Mouse (Mus musculus): ENCODE data around the gene Os9. TPM values are rescaled to one million over a fixed set of nuclear protein-coding genes. Genes with fewer than 3 reads are reported as not detected.

Os9 gene
- total and polyA plus RNA-seq, 3 experiments, result 42.4 to 60.4 TPM; not detected in 1

DNA sequence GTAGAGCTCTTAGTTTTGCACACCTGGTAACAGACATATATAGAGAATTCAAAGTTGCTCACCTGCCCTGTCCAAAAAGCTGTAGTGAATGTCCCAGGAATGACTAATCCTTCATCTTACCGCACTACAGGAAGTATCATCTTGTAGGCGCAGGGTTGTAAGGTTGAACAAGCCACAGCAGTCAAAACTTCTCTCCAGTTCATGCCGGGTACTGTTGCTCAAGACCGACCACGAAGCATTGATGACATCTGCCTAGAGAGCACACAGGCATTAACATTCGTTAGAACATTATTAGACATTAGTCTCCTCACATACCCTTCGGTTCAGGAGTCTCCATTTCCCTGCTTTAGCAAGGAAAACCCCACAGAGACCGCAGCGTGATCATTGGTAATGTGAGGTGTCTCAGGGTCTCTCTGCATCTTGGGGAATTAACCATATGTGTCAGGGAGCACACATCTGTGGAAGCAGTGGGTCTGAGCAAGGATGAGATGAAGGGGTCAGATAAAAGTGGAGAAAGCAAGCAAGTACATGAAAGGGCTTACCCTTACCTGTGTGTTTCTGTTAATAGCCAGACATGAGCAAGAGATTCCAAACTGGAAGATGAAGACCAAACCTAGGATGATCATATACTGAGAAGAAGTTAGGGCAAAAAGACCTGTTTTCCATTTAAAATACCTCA lies 52.4 kb downstream of the Os9 start:
- Histone ChIP-seq H3K9ac (ENCODE audit: control insufficient read depth, low read depth, low read length, poor library complexity, severe bottlenecking) (peak overlapping the region; percentile 90), H3K79me2 (ENCODE audit: control insufficient read depth, insufficient read depth, low read length, poor library complexity) (peaks cover 35% of the 10 kb centered on the region), H3K27ac (ENCODE audit: control insufficient read depth, low read depth, low read length) (peak overlapping the region; percentile 80), H3K9me3 (replicated peaks; ENCODE audit: insufficient read depth, low read length) (no peaks in the 10 kb centered on the region), H3K4me3 (ENCODE audit: control insufficient read depth in 1 of 2, insufficient read depth in 1 of 2, low read depth in 2 of 2, low read length in 2 of 2) (peak overlapping the region; percentile 89 to 93), H3K27me3 (ENCODE audit: control insufficient read depth in 1 of 2, insufficient read depth in 2 of 2, low read length in 2 of 2) (no peaks in the 10 kb centered on the region), H3K36me3 (ENCODE audit: control insufficient read depth in 1 of 2, insufficient read depth in 2 of 2, low read length in 2 of 2) (peaks cover 14 to 34% of the 10 kb centered on the region in 2 experiments), H3K4me1 (ENCODE audit: control insufficient read depth in 1 of 2, insufficient read depth in 2 of 2, low read length in 2 of 2) (peaks cover 3 to 18% of the 10 kb centered on the region in 2 experiments)
- peak; percentile 29; the same call in 1 of the 2 replicates for TF ChIP-seq CHD2 (IDR thresholded peaks at IDR 0.05; ENCODE audit: low read length)
- TF ChIP-seq POLR2AphosphoS2 (IDR thresholded peaks at IDR 0.05; ENCODE audit: low read length), result peak; percentile 95
- peak; percentile 63; the same call in 1 of the 2 replicates for TF ChIP-seq GATA1 (IDR thresholded peaks at IDR 0.05; ENCODE audit: low read depth, low read length)
- TF ChIP-seq KAT2A (conservative IDR thresholded peaks at IDR 0.05; ENCODE audit: low read depth, low read length), result no peak
- 0 out of 2 replicates have a peak, but pooled peaks have one; percentile 1 for TF ChIP-seq ZKSCAN1 (IDR thresholded peaks at IDR 0.05; ENCODE audit: low read depth, low read length)
- TF ChIP-seq ZMIZ1 (IDR thresholded peaks at IDR 0.05; ENCODE audit: low read depth, low read length), result peak; percentile 70
- DNase-seq (ENCODE audit: low read depth, low spot score), result peak; percentile 56

- Histone ChIP-seq H3K4me3 (ENCODE audit: control insufficient read depth in 1 of 2, insufficient read depth in 1 of 2, low read depth in 2 of 2, low read length in 2 of 2) (no peak overlapping the region), H3K27me3 (ENCODE audit: control insufficient read depth in 1 of 2, insufficient read depth in 2 of 2, low read length in 2 of 2) (no peaks in the 10 kb centered on the region), H3K36me3 (ENCODE audit: control insufficient read depth in 1 of 2, insufficient read depth in 2 of 2, low read length in 2 of 2) (peaks cover 14 to 39% of the 10 kb centered on the region in 2 experiments), H3K79me2 (ENCODE audit: control insufficient read depth, insufficient read depth, low read length, poor library complexity) (peaks cover 36% of the 10 kb centered on the region), H3K27ac (ENCODE audit: control insufficient read depth, low read depth, low read length) (no peak overlapping the region), H3K4me1 (ENCODE audit: control insufficient read depth in 1 of 2, insufficient read depth in 2 of 2, low read length in 2 of 2) (peaks cover 6 to 21% of the 10 kb centered on the region in 2 experiments), H3K9me3 (replicated peaks; ENCODE audit: insufficient read depth, low read length) (no peaks in the 10 kb centered on the region), H3K9ac (ENCODE audit: control insufficient read depth, low read depth, low read length, poor library complexity, severe bottlenecking) (no peak overlapping the region)
- TF ChIP-seq USF2 (IDR thresholded peaks at IDR 0.05; ENCODE audit: borderline replicate concordance in 1 of 2, insufficient read depth in 1 of 2, low read depth in 1 of 2, low read length in 2 of 2), result no peak
- TF ChIP-seq ZKSCAN1 (IDR thresholded peaks at IDR 0.05; ENCODE audit: low read depth, low read length), result no peak
- TF ChIP-seq GATA1 (IDR thresholded peaks at IDR 0.05; ENCODE audit: low read depth, low read length), result no peak
- no peak for TF ChIP-seq MAZ (IDR thresholded peaks at IDR 0.05; ENCODE audit: low read depth, low read length)
- no peak for TF ChIP-seq TAL1 (IDR thresholded peaks at IDR 0.05; ENCODE audit: low read length)
- TF ChIP-seq ZC3H11A (IDR thresholded peaks at IDR 0.05; ENCODE audit: low read depth, low read length), result no peak
- no peak for TF ChIP-seq HCFC1 (IDR thresholded peaks at IDR 0.05; ENCODE audit: low read depth, low read length)
- no peak for TF ChIP-seq KAT2A (conservative IDR thresholded peaks at IDR 0.05; ENCODE audit: low read depth, low read length)
- no peak for DNase-seq (ENCODE audit: low read depth, low spot score)
Measured at GRCm38 (mm10) chr10:127066519-127067018, 54.4 kb downstream of the Os9 start.

- H3K27me3 ChIP-seq (ENCODE audit: control insufficient read depth in 1 of 2, insufficient read depth in 2 of 2, low read length in 2 of 2), result no peaks in the 10 kb centered on the region
- peaks cover 14 to 39% of the 10 kb centered on the region in 2 experiments for H3K36me3 ChIP-seq (ENCODE audit: control insufficient read depth in 1 of 2, insufficient read depth in 2 of 2, low read length in 2 of 2)
- no peaks in the 10 kb centered on the region for H3K9me3 ChIP-seq (replicated peaks; ENCODE audit: insufficient read depth, low read length)
- H3K9ac ChIP-seq (ENCODE audit: control insufficient read depth, low read depth, low read length, poor library complexity, severe bottlenecking), result no peak overlapping the region; the same call in 1 of the 2 replicates
- no peak overlapping the region for H3K4me3 ChIP-seq (ENCODE audit: control insufficient read depth in 1 of 2, insufficient read depth in 1 of 2, low read depth in 2 of 2, low read length in 2 of 2)
- no peak for DNase-seq (ENCODE audit: low read depth, low spot score)
- no peak overlapping the region for H3K27ac ChIP-seq (ENCODE audit: control insufficient read depth, low read depth, low read length)
- peaks cover 6 to 21% of the 10 kb centered on the region in 2 experiments for H3K4me1 ChIP-seq (ENCODE audit: control insufficient read depth in 1 of 2, insufficient read depth in 2 of 2, low read length in 2 of 2)
- peaks cover 36% of the 10 kb centered on the region for H3K79me2 ChIP-seq (ENCODE audit: control insufficient read depth, insufficient read depth, low read length, poor library complexity)
- TF ChIP-seq USF2 (IDR thresholded peaks at IDR 0.05; ENCODE audit: borderline replicate concordance in 1 of 2, insufficient read depth in 1 of 2, low read depth in 1 of 2, low read length in 2 of 2) (no peak), ZMIZ1 (IDR thresholded peaks at IDR 0.05; ENCODE audit: low read depth, low read length) (0 out of 2 replicates have a peak, but pooled peaks have one; percentile 24), MYC (IDR thresholded peaks at IDR 0.05; ENCODE audit: low read depth, low read length) (0 out of 2 replicates have a peak, but pooled peaks have one; percentile 18), MAZ (IDR thresholded peaks at IDR 0.05; ENCODE audit: low read depth, low read length) (0 out of 2 replicates have a peak, but pooled peaks have one; percentile 47)
Measured at GRCm38 (mm10) chr10:127065981-127066380, 55.0 kb downstream of the Os9 start.

Data from MEL (cell line).